Mouse (Mus musculus) layer of hippocampus, postnatal 14 days (tissue): ENCODE measurements around the gene Chrnb4. TPM values are rescaled to one million over a fixed set of nuclear protein-coding genes. Genes with fewer than 3 reads are reported as not detected.

ENCODE experiments used
- DNase-seq, 2 experiments: peaks; one replicate each; pipeline ENCODE4 v3.0.0; 2021 to 2022; ENCODE audit warnings: low spot score in 2 of 2, mixed read lengths in 1 of 2
- total RNA-seq, 2 experiments: library from RNA; stranded (reverse); gene quantifications; 2 replicates each; pipeline ENCODE4 v1.2.3; 2021

Gene Chrnb4
- total RNA-seq, 2 experiments from 2014 or later, result 0.28 TPM; not detected in 1

GRCm38 (mm10) chr9:55023902-55024583 lies 24.5 kb downstream of the Chrnb4 start:
- peak; percentile 66 to 74 for DNase-seq

GRCm38 (mm10) chr9:55023326-55023725 lies 25.3 kb downstream of the Chrnb4 start:
- DNase-seq, result no peak

GRCm38 (mm10) chr9:55016926-55017325 lies 31.7 kb downstream of the Chrnb4 start:
- no peak for DNase-seq

- no peak for DNase-seq
Measured at GRCm38 (mm10) chr9:55010588-55011350, 37.8 kb downstream of the Chrnb4 start.

GRCm38 (mm10) chr9:55009692-55010091 lies 38.9 kb downstream of the Chrnb4 start:
- no peak for DNase-seq

GRCm38 (mm10) chr9:55003609-55004008 lies 45.0 kb downstream of the Chrnb4 start:
- no peak for DNase-seq

- no peak for DNase-seq
Measured at GRCm38 (mm10) chr9:54995645-54996044, 52.9 kb downstream of the Chrnb4 start.

GRCm38 (mm10) chr9:54994381-54994780 lies 54.2 kb downstream of the Chrnb4 start:
- DNase-seq, result no peak

GRCm38 (mm10) chr9:54990362-54990761 lies 58.2 kb downstream of the Chrnb4 start:
- no peak for DNase-seq

GRCm38 (mm10) chr9:54982401-54982800 lies 66.2 kb downstream of the Chrnb4 start:
- DNase-seq, result no peak

GRCm38 (mm10) chr9:54981291-54982191 lies 67.0 kb downstream of the Chrnb4 start:
- DNase-seq, result peak in 1 of 2 experiments; percentile 16

- DNase-seq, result no peak
Measured at GRCm38 (mm10) chr9:54980674-54981073, 67.9 kb downstream of the Chrnb4 start, which contains the start of gene Chrna5. TSS of gene Chrna5 (plus strand) at chr9:54980880.

Other genes starting within 250 kb of the Chrnb4 start
- 10 to 100 TPM; 64.6 to 65.9 TPM for gene Ireb2, start 185.0 kb downstream of the Chrnb4 start, total RNA-seq
- 1 to 10 TPM; 2.1 to 2.8 TPM for gene Hykk, start 131.5 kb downstream of the Chrnb4 start, total RNA-seq
- 100 to 1,000 TPM; 137 to 138 TPM for gene Psma4, start 98.0 kb downstream of the Chrnb4 start, total RNA-seq
- gene AY074887, start 97.8 kb downstream of the Chrnb4 start, total RNA-seq, result not detected
- gene Chrna5, start 67.9 kb downstream of the Chrnb4 start, total RNA-seq, result 10 to 100 TPM in 1 of 2 experiments, 1 to 10 TPM in 1; 8.6 to 10.6 TPM
- gene Chrna3, start 22.2 kb downstream of the Chrnb4 start, total RNA-seq, result 1 to 10 TPM in 1 of 2 experiments, under 1 TPM in 1; 0.71 to 1.2 TPM
- gene Ube2q2, start 100.1 kb upstream of the Chrnb4 start, total RNA-seq, result 10 to 100 TPM; 49.2 to 55.2 TPM
- 10 to 100 TPM; 37.7 to 40.0 TPM for gene Fbxo22, start 160.1 kb upstream of the Chrnb4 start, total RNA-seq